Mouse (Mus musculus): ENCODE measurements around the gene Tmc3. TPM values are rescaled to one million over a fixed set of nuclear protein-coding genes. Genes with fewer than 3 reads are reported as not detected.
A peak's percentile ranks its signal among the peaks of the same experiment; 100 is the strongest.

The Tmc3 gene
- polyA plus RNA-seq (2016; fragmentation: Nextera tagmentation; extraction: Ambion mirVana) = 0.72 and 1.0 TPM in 2 replicates

- H3K4me3 ChIP-seq = no peak within 1 kb of the TSS
- peak; percentile 17 for DNase-seq (ENCODE audit: low spot score)
- peaks cover 10% of the 10 kb centered on the region for H3K4me1 ChIP-seq
- 56% methylated on average over 11 of the region's 11 CpGs for WGBS
- H3K9me3 ChIP-seq = no peaks in the 10 kb centered on the region
- no peaks in the 10 kb centered on the region for H3K36me3 ChIP-seq (replicated peaks)
- no peaks in the 10 kb centered on the region for H3K27me3 ChIP-seq (replicated peaks; ENCODE audit: low read depth, poor library complexity, severe bottlenecking)
- H3K27ac ChIP-seq (replicated peaks) = 0 out of 2 replicates have a peak within 1 kb of the TSS, but pooled peaks have one; percentile 30
Observed at GRCm38 (mm10) chr7:83584639-83585471, at the start of gene Tmc3. Gene Tmc3, plus strand, starts transcription at chr7:83584927.

- Histone ChIP-seq H3K27ac (replicated peaks) (peak overlapping the region; percentile 63), H3K9me3 (no peaks in the 10 kb centered on the region), H3K4me3 (no peak overlapping the region), H3K36me3 (replicated peaks) (no peaks in the 10 kb centered on the region), H3K4me1 (peaks cover 12% of the 10 kb centered on the region), H3K27me3 (replicated peaks; ENCODE audit: low read depth, poor library complexity, severe bottlenecking) (no peaks in the 10 kb centered on the region)
- no peak for DNase-seq (ENCODE audit: low spot score)
- 89% methylated on average over 5 of the region's 5 CpGs for WGBS
Observed at GRCm38 (mm10) chr7:83541536-83542169, 43.1 kb upstream of the Tmc3 start.

GRCm38 (mm10) chr7:83548686-83549352 is 35.9 kb upstream of the Tmc3 start:
- Histone ChIP-seq H3K36me3 (replicated peaks) (no peaks in the 10 kb centered on the region), H3K4me1 (peaks cover 19% of the 10 kb centered on the region), H3K27me3 (replicated peaks; ENCODE audit: low read depth, poor library complexity, severe bottlenecking) (no peaks in the 10 kb centered on the region), H3K27ac (replicated peaks) (peak overlapping the region; percentile 68), H3K4me3 (no peak overlapping the region), H3K9me3 (no peaks in the 10 kb centered on the region)
- WGBS = 65% methylated on average over 7 of the region's 7 CpGs
- DNase-seq (ENCODE audit: low spot score) = no peak

GRCm38 (mm10) chr7:83549353-83549774 is 35.4 kb upstream of the Tmc3 start:
- no peaks in the 10 kb centered on the region for H3K27me3 ChIP-seq (replicated peaks; ENCODE audit: low read depth, poor library complexity, severe bottlenecking)
- no peaks in the 10 kb centered on the region for H3K36me3 ChIP-seq (replicated peaks)
- H3K4me1 ChIP-seq = peaks cover 19% of the 10 kb centered on the region
- H3K9me3 ChIP-seq = no peaks in the 10 kb centered on the region
- peak overlapping the region; percentile 68 for H3K27ac ChIP-seq (replicated peaks)
- WGBS = 69% methylated on average over 7 of the region's 7 CpGs
- peak; percentile 21 for DNase-seq (ENCODE audit: low spot score)
- H3K4me3 ChIP-seq = no peak overlapping the region

- peak overlapping the region; percentile 68 for H3K27ac ChIP-seq (replicated peaks)
- DNase-seq (ENCODE audit: low spot score) = peak; percentile 28
- 60% methylated on average over 5 of the region's 5 CpGs for WGBS
- no peaks in the 10 kb centered on the region for H3K27me3 ChIP-seq (replicated peaks; ENCODE audit: low read depth, poor library complexity, severe bottlenecking)
- peaks cover 19% of the 10 kb centered on the region for H3K4me1 ChIP-seq
- H3K36me3 ChIP-seq (replicated peaks) = no peaks in the 10 kb centered on the region
- H3K9me3 ChIP-seq = no peaks in the 10 kb centered on the region
- H3K4me3 ChIP-seq = no peak overlapping the region
Observed at GRCm38 (mm10) chr7:83549951-83550407, 34.7 kb upstream of the Tmc3 start.

- no peak for DNase-seq (ENCODE audit: low spot score)
- WGBS = 84% methylated on average over 6 of the region's 6 CpGs
- Histone ChIP-seq H3K27me3 (replicated peaks; ENCODE audit: low read depth, poor library complexity, severe bottlenecking) (no peaks in the 10 kb centered on the region), H3K9me3 (no peaks in the 10 kb centered on the region), H3K27ac (replicated peaks) (no peak overlapping the region), H3K4me3 (no peak overlapping the region), H3K4me1 (peaks cover 6% of the 10 kb centered on the region), H3K36me3 (replicated peaks) (no peaks in the 10 kb centered on the region)
Observed at GRCm38 (mm10) chr7:83554477-83554876, 30.2 kb upstream of the Tmc3 start.

GRCm38 (mm10) chr7:83556488-83556887 is 28.2 kb upstream of the Tmc3 start:
- Histone ChIP-seq H3K4me3 (no peak overlapping the region), H3K27ac (replicated peaks) (no peak overlapping the region), H3K27me3 (replicated peaks; ENCODE audit: low read depth, poor library complexity, severe bottlenecking) (no peaks in the 10 kb centered on the region), H3K9me3 (no peaks in the 10 kb centered on the region), H3K36me3 (replicated peaks) (no peaks in the 10 kb centered on the region), H3K4me1 (no peaks in the 10 kb centered on the region)
- WGBS = 89% methylated on average over 2 of the region's 2 CpGs
- DNase-seq (ENCODE audit: low spot score) = no peak

GRCm38 (mm10) chr7:83558741-83559280 is 25.9 kb upstream of the Tmc3 start:
- no peak overlapping the region for H3K4me3 ChIP-seq
- no peak overlapping the region for H3K27ac ChIP-seq (replicated peaks)
- H3K9me3 ChIP-seq = no peaks in the 10 kb centered on the region
- H3K27me3 ChIP-seq (replicated peaks; ENCODE audit: low read depth, poor library complexity, severe bottlenecking) = no peaks in the 10 kb centered on the region
- WGBS = 76% methylated on average over 5 of the region's 5 CpGs
- DNase-seq (ENCODE audit: low spot score) = no peak
- H3K4me1 ChIP-seq = no peaks in the 10 kb centered on the region
- H3K36me3 ChIP-seq (replicated peaks) = no peaks in the 10 kb centered on the region

GRCm38 (mm10) chr7:83559495-83559894 is 25.2 kb upstream of the Tmc3 start:
- no peak for DNase-seq (ENCODE audit: low spot score)
- Histone ChIP-seq H3K4me3 (no peak overlapping the region), H3K27me3 (replicated peaks; ENCODE audit: low read depth, poor library complexity, severe bottlenecking) (no peaks in the 10 kb centered on the region), H3K4me1 (no peaks in the 10 kb centered on the region), H3K27ac (replicated peaks) (no peak overlapping the region), H3K36me3 (replicated peaks) (no peaks in the 10 kb centered on the region), H3K9me3 (no peaks in the 10 kb centered on the region)
- WGBS = 87% methylated on average over 3 of the region's 3 CpGs

GRCm38 (mm10) chr7:83561849-83562248 is 22.9 kb upstream of the Tmc3 start:
- H3K4me1 ChIP-seq = peaks cover 9% of the 10 kb centered on the region
- no peak for DNase-seq (ENCODE audit: low spot score)
- no peaks in the 10 kb centered on the region for H3K36me3 ChIP-seq (replicated peaks)
- H3K27me3 ChIP-seq (replicated peaks; ENCODE audit: low read depth, poor library complexity, severe bottlenecking) = no peaks in the 10 kb centered on the region
- 38% methylated on average over 3 of the region's 3 CpGs for WGBS
- H3K27ac ChIP-seq (replicated peaks) = no peak overlapping the region
- no peaks in the 10 kb centered on the region for H3K9me3 ChIP-seq
- no peak overlapping the region for H3K4me3 ChIP-seq

- 66% methylated on average over 12 of the region's 12 CpGs for WGBS
- H3K4me1 ChIP-seq = peaks cover 20% of the 10 kb centered on the region
- H3K27ac ChIP-seq (replicated peaks) = 0 out of 2 replicates have a peak overlapping the region, but pooled peaks have one; percentile 21
Observed at GRCm38 (mm10) chr7:83564635-83565291, 20.0 kb upstream of the Tmc3 start.

GRCm38 (mm10) chr7:83565976-83566375 is 18.8 kb upstream of the Tmc3 start:
- Histone ChIP-seq H3K9me3 (no peaks in the 10 kb centered on the region), H3K4me3 (no peak overlapping the region), H3K27me3 (replicated peaks; ENCODE audit: low read depth, poor library complexity, severe bottlenecking) (no peaks in the 10 kb centered on the region), H3K36me3 (replicated peaks) (no peaks in the 10 kb centered on the region), H3K27ac (replicated peaks) (no peak overlapping the region; the same call in 1 of the 2 replicates), H3K4me1 (peaks cover 20% of the 10 kb centered on the region)
- no peak for DNase-seq (ENCODE audit: low spot score)
- WGBS = 36% methylated on average over 7 of the region's 7 CpGs

More at GRCm38 (mm10) chr7:83564635-83565291, 20.0 kb upstream of the Tmc3 start:
- Histone ChIP-seq H3K27me3 (replicated peaks; ENCODE audit: low read depth, poor library complexity, severe bottlenecking) (no peaks in the 10 kb centered on the region), H3K9me3 (no peaks in the 10 kb centered on the region), H3K36me3 (replicated peaks) (no peaks in the 10 kb centered on the region), H3K4me3 (no peak overlapping the region)
- no peak for DNase-seq (ENCODE audit: low spot score)
